Mouse (Mus musculus): ENCODE results near the gene Ppp1r12b. TPM values are rescaled to one million over a fixed set of nuclear protein-coding genes. Genes with fewer than 3 reads are reported as not detected.

Gene Ppp1r12b
- polyA plus RNA-seq, 1 experiment: 22.2 TPM

GRCm38 (mm10) chr1:134902051-134902619, 53.6 kb downstream of the Ppp1r12b start:
- 46% methylated on average over 3 of the region's 3 CpGs for WGBS
- no peak for TF ChIP-seq POLR2A (IDR thresholded peaks at IDR 0.05; ENCODE audit: borderline replicate concordance, insufficient read depth, low read length)
- TF ChIP-seq CTCF (IDR thresholded peaks at IDR 0.05; ENCODE audit: borderline replicate concordance, insufficient read depth, low read depth, low read length): no peak
- no peak for DNase-seq
- H3K27me3 ChIP-seq (ENCODE audit: control insufficient read depth, insufficient read depth, low read length): no peaks in the 10 kb centered on the region
- H3K4me1 ChIP-seq (ENCODE audit: control insufficient read depth, insufficient read depth, low read length): no peaks in the 10 kb centered on the region
- H3K4me3 ChIP-seq (replicated peaks; ENCODE audit: insufficient read depth, low read depth, low read length): no peak overlapping the region
- no peak overlapping the region for H3K27ac ChIP-seq (ENCODE audit: insufficient read depth, low read length)

- no peak overlapping the region for H3K4me3 ChIP-seq (replicated peaks; ENCODE audit: insufficient read depth, low read depth, low read length)
- H3K27ac ChIP-seq (ENCODE audit: insufficient read depth, low read length): no peak overlapping the region
- no peak for DNase-seq
- no peak for TF ChIP-seq CTCF (IDR thresholded peaks at IDR 0.05; ENCODE audit: borderline replicate concordance, insufficient read depth, low read depth, low read length)
- no peak for TF ChIP-seq POLR2A (IDR thresholded peaks at IDR 0.05; ENCODE audit: borderline replicate concordance, insufficient read depth, low read length)
- 95% methylated on average over 6 of the region's 6 CpGs for WGBS
- H3K27me3 ChIP-seq (ENCODE audit: control insufficient read depth, insufficient read depth, low read length): no peaks in the 10 kb centered on the region
- H3K4me1 ChIP-seq (ENCODE audit: control insufficient read depth, insufficient read depth, low read length): no peaks in the 10 kb centered on the region
Observed at GRCm38 (mm10) chr1:134896008-134896407, 59.7 kb downstream of the Ppp1r12b start.

GRCm38 (mm10) chr1:134894803-134895202, 60.9 kb downstream of the Ppp1r12b start:
- TF ChIP-seq CTCF (IDR thresholded peaks at IDR 0.05; ENCODE audit: borderline replicate concordance, insufficient read depth, low read depth, low read length): no peak
- no peak for DNase-seq
- no peak overlapping the region for H3K27ac ChIP-seq (ENCODE audit: insufficient read depth, low read length)
- H3K27me3 ChIP-seq (ENCODE audit: control insufficient read depth, insufficient read depth, low read length): no peaks in the 10 kb centered on the region
- H3K4me1 ChIP-seq (ENCODE audit: control insufficient read depth, insufficient read depth, low read length): no peaks in the 10 kb centered on the region
- 95% methylated on average over 3 of the region's 3 CpGs for WGBS
- H3K4me3 ChIP-seq (replicated peaks; ENCODE audit: insufficient read depth, low read depth, low read length): no peak overlapping the region

DNA sequence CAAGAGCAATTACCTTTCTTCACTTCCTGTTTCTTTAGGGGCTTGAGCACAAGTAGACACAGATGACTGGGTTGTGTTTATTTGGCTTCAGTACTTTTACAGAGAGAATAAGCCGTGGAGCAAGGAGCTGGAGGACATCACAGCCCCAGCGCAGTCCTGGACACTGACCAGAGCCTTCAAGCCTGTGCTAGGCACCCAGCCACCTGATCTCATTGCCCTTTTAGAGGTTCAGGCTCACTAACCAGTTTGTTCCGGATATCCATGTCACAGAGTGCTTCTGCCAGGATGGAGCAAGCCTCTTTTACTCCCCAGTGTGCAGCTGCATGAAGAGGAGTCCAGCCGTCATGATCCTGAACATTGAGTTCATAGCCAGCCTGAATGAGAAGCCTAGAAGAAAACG, 63.8 kb downstream of the Ppp1r12b start:
- Histone ChIP-seq H3K4me3 (replicated peaks; ENCODE audit: insufficient read depth, low read depth, low read length) (no peak overlapping the region), H3K4me1 (ENCODE audit: control insufficient read depth, insufficient read depth, low read length) (no peaks in the 10 kb centered on the region), H3K27me3 (ENCODE audit: control insufficient read depth, insufficient read depth, low read length) (no peaks in the 10 kb centered on the region), H3K27ac (ENCODE audit: insufficient read depth, low read length) (no peak overlapping the region)
- TF ChIP-seq CTCF (IDR thresholded peaks at IDR 0.05; ENCODE audit: borderline replicate concordance, insufficient read depth, low read depth, low read length): no peak
- TF ChIP-seq POLR2A (IDR thresholded peaks at IDR 0.05; ENCODE audit: borderline replicate concordance, insufficient read depth, low read length): no peak
- WGBS: 58% methylated on average over 5 of the region's 5 CpGs
- DNase-seq: no peak

DNA sequence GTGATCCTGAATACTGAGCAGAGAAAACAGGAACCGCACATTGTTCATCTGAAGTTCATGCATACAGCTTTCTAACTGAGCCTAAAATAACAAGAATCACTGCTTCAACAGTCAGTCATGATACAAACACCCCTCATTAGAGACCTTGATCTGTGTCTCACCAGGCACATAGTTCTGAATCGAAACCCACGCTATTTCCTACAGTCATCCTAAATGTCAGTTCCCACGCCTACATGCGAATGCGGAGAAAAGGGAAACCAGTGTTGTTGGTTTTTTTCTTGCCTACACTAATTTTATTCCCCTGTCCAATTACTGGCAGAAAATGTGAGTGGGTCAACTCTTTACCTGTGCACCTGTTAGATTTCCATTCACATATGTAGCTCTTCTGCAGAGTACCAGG, 66.1 kb downstream of the Ppp1r12b start:
- Histone ChIP-seq H3K27me3 (ENCODE audit: control insufficient read depth, insufficient read depth, low read length) (no peaks in the 10 kb centered on the region), H3K4me1 (ENCODE audit: control insufficient read depth, insufficient read depth, low read length) (no peaks in the 10 kb centered on the region), H3K4me3 (replicated peaks; ENCODE audit: insufficient read depth, low read depth, low read length) (no peak overlapping the region), H3K27ac (ENCODE audit: insufficient read depth, low read length) (no peak overlapping the region)
- WGBS: 96% methylated on average over 6 of the region's 6 CpGs
- TF ChIP-seq POLR2A (IDR thresholded peaks at IDR 0.05; ENCODE audit: borderline replicate concordance, insufficient read depth, low read length): no peak
- TF ChIP-seq CTCF (IDR thresholded peaks at IDR 0.05; ENCODE audit: borderline replicate concordance, insufficient read depth, low read depth, low read length): no peak
- no peak for DNase-seq

GRCm38 (mm10) chr1:134875800-134876199, 79.9 kb downstream of the Ppp1r12b start:
- Histone ChIP-seq H3K4me3 (replicated peaks; ENCODE audit: insufficient read depth, low read depth, low read length) (no peak overlapping the region), H3K27ac (ENCODE audit: insufficient read depth, low read length) (no peak overlapping the region), H3K4me1 (ENCODE audit: control insufficient read depth, insufficient read depth, low read length) (no peaks in the 10 kb centered on the region), H3K27me3 (ENCODE audit: control insufficient read depth, insufficient read depth, low read length) (no peaks in the 10 kb centered on the region)
- DNase-seq: no peak
- 32% methylated on average over 4 of the region's 4 CpGs for WGBS
- TF ChIP-seq CTCF (IDR thresholded peaks at IDR 0.05; ENCODE audit: borderline replicate concordance, insufficient read depth, low read depth, low read length) (no peak), POLR2A (IDR thresholded peaks at IDR 0.05; ENCODE audit: borderline replicate concordance, insufficient read depth, low read length) (no peak)

DNA sequence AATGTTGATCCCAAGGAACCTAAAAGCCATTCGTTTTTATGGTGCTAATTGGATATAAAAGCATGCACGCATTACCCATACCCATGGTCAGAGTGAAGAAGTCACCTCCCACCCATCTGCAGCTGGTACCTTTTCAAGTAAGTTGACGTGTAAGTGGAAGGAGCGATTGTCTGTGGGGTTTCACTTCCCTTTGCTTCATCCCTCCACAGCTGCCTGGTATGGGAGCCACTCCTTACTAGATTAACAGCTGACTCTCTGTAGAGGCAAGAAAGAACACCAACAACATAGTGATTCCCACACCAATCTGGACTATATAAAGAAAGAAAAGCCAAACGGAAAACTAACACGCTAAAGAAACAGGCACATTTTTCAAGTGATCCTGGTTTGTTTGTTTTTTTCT, 83.1 kb downstream of the Ppp1r12b start:
- 92% methylated on average over 6 of the region's 6 CpGs for WGBS
- no peak overlapping the region for H3K4me3 ChIP-seq (replicated peaks; ENCODE audit: insufficient read depth, low read depth, low read length)
- no peaks in the 10 kb centered on the region for H3K4me1 ChIP-seq (ENCODE audit: control insufficient read depth, insufficient read depth, low read length)

GRCm38 (mm10) chr1:134866426-134866825, 89.3 kb downstream of the Ppp1r12b start:
- TF ChIP-seq CTCF (IDR thresholded peaks at IDR 0.05; ENCODE audit: borderline replicate concordance, insufficient read depth, low read depth, low read length) (no peak), POLR2A (IDR thresholded peaks at IDR 0.05; ENCODE audit: borderline replicate concordance, insufficient read depth, low read length) (no peak)
- no peak overlapping the region for H3K27ac ChIP-seq (ENCODE audit: insufficient read depth, low read length)
- no peak overlapping the region for H3K4me3 ChIP-seq (replicated peaks; ENCODE audit: insufficient read depth, low read depth, low read length)
- H3K27me3 ChIP-seq (ENCODE audit: control insufficient read depth, insufficient read depth, low read length): no peaks in the 10 kb centered on the region
- 89% methylated on average over 2 of the region's 2 CpGs for WGBS
- no peak for DNase-seq
- H3K4me1 ChIP-seq (ENCODE audit: control insufficient read depth, insufficient read depth, low read length): no peaks in the 10 kb centered on the region

More for the DNA sequence above, 83.1 kb downstream of the Ppp1r12b start:
- TF ChIP-seq CTCF (IDR thresholded peaks at IDR 0.05; ENCODE audit: borderline replicate concordance, insufficient read depth, low read depth, low read length): no peak
- TF ChIP-seq POLR2A (IDR thresholded peaks at IDR 0.05; ENCODE audit: borderline replicate concordance, insufficient read depth, low read length): no peak
- Histone ChIP-seq H3K27me3 (ENCODE audit: control insufficient read depth, insufficient read depth, low read length) (no peaks in the 10 kb centered on the region), H3K27ac (ENCODE audit: insufficient read depth, low read length) (no peak overlapping the region)
- DNase-seq: no peak
